Mouse (Mus musculus): ENCODE measurements at regions not wholly inside any gene's neighbourhood (a gene's known extent, or its start where the extent isn't known, plus 50 kb on each side); places are given as distances from the start of the nearest gene placed in this dataset.

DNA sequence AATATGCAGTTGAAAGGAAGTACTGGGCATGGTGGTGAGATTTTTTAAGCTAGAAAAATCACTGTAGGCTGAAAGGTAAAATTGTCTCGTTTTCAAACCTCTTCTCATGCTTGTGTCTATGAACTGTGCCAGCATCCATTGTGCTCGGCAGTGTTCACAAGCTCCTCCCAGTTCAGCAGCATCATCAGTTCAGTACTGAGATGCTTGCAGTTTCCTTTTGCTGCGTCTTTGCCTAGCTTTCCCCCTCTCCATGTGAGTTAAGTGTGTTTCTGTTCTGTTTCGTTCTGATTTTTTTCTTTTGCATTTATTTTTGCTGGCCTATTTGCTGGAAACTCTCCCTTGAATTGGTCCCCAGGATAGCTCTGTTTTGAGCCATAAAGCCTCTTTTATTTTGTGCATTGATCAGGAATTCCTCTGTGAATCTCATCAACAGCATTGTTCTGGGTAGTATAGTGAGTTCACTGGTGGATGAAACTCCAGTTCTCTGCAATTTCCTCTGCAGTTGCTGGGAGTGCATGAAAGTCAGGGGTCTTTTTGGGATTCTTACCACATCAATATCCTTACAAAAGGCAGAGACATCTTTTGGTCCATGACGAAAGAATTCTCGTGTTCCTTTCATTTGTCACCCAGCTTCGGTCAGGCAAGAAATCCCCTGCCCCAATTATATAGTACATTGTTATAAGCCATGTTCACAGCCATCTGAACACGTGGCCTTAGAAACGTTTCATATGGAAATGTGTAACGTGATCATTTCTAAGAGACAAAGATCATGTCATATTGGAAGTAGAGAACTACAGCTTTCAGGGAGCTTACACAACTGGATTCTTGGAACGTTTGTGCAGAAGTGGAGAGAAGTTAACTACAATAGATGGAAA, 326.2 kb upstream of the Frg1 start:
- H3K4me1 ChIP-seq (ENCODE audit: control insufficient read depth, insufficient read depth, low read length): no peaks in the 10 kb centered on the region
- no peak overlapping the region for H3K9ac ChIP-seq (ENCODE audit: low read length)
- H3K9me3 ChIP-seq (replicated peaks; ENCODE audit: control insufficient read depth, low read length): no peaks in the 10 kb centered on the region
- no peak overlapping the region for H3K27ac ChIP-seq (ENCODE audit: low read length)
- no peak overlapping the region for H3K4me3 ChIP-seq (ENCODE audit: low read length)
- 75% methylated on average over 11 of the region's 11 CpGs for WGBS
- no peaks in the 10 kb centered on the region for H3K36me3 ChIP-seq (ENCODE audit: control insufficient read depth, insufficient read depth)
- H3K27me3 ChIP-seq (ENCODE audit: control insufficient read depth, insufficient read depth, low read length): no peaks in the 10 kb centered on the region
- H3K4me2 ChIP-seq (ENCODE audit: low read depth, low read length): no peak overlapping the region
- ATAC-seq (replicated peaks; ENCODE audit: extremely low read depth, insufficient read depth, low FRiP score): no peak

DNA sequence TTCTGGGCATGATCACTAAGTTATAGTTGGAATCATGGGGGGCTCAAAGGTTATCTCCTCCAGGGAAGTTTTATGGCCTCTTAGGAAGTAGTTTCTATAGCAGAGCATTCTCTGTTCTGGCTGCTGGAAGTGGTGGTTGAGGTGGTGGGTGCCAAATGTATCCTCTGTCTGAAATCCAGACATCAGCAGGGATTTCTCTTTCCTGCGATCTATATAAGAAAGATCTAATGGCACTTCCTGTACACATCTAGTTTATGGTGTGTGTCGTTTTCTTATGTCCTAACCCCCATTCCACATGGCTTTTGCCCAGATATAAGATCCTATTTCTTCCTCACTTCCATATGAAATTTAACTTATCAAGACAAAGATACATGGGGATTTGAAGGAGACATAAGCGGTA, 300.1 kb upstream of the Frg1 start:
- H3K27me3 ChIP-seq (ENCODE audit: control insufficient read depth, insufficient read depth, low read length): no peaks in the 10 kb centered on the region
- H3K4me1 ChIP-seq (ENCODE audit: control insufficient read depth, insufficient read depth, low read length): peaks cover 7% of the 10 kb centered on the region
- H3K4me3 ChIP-seq (ENCODE audit: low read length): no peak overlapping the region
- no peak overlapping the region for H3K4me2 ChIP-seq (ENCODE audit: low read depth, low read length)
- WGBS: 88% methylated on average over 3 of the region's 3 CpGs
- no peak for ATAC-seq (replicated peaks; ENCODE audit: extremely low read depth, insufficient read depth, low FRiP score)
- no peak overlapping the region for H3K27ac ChIP-seq (ENCODE audit: low read length)
- no peak overlapping the region for H3K9ac ChIP-seq (ENCODE audit: low read length)
- H3K9me3 ChIP-seq (replicated peaks; ENCODE audit: control insufficient read depth, low read length): no peaks in the 10 kb centered on the region
- H3K36me3 ChIP-seq (ENCODE audit: control insufficient read depth, insufficient read depth): no peaks in the 10 kb centered on the region

DNA sequence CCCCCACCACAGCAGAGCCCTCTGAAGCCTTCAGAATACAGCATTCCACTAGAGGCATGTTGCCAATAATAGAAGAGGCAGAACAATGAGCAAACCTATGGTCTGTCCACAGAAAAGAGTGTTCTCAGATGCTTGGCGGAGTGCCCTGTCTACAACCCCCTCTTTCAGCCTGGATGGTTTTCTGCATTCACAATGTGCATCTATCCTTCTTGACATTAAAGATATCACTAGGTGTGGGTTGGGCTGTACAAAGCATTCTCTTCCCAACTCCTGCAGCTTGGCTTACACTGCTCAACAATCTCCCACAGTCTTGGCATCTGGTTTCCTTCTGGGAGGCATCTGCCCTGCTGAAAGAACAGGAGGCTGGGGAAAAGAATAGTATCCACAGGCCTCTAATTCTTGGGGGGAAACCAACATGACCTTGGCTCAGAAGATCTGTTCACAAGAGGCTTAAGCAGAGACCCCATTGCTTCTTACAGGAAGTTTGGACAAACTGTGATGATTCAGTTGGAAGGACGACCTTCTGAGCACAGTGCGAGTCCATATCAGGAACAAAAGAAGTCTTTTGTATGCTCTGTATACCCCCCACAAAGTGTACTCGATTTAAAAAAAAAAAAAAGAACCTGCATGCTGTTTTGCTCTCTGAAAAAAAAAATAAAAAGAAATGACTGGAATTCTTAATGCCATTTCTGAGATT, 296.9 kb upstream of the Frg1 start:
- no peak overlapping the region for H3K4me3 ChIP-seq (ENCODE audit: low read length)
- H3K27ac ChIP-seq (ENCODE audit: low read length): peak overlapping the region; percentile 45
- H3K4me2 ChIP-seq (ENCODE audit: low read depth, low read length): no peak overlapping the region
- WGBS: 20% methylated on average over 4 of the region's 4 CpGs
- H3K36me3 ChIP-seq (ENCODE audit: control insufficient read depth, insufficient read depth): no peaks in the 10 kb centered on the region
- ATAC-seq (replicated peaks; ENCODE audit: extremely low read depth, insufficient read depth, low FRiP score): peak; percentile 86
- peaks cover 7% of the 10 kb centered on the region for H3K4me1 ChIP-seq (ENCODE audit: control insufficient read depth, insufficient read depth, low read length)
- no peaks in the 10 kb centered on the region for H3K9me3 ChIP-seq (replicated peaks; ENCODE audit: control insufficient read depth, low read length)
- H3K27me3 ChIP-seq (ENCODE audit: control insufficient read depth, insufficient read depth, low read length): no peaks in the 10 kb centered on the region
- H3K9ac ChIP-seq (ENCODE audit: low read length): no peak overlapping the region

DNA sequence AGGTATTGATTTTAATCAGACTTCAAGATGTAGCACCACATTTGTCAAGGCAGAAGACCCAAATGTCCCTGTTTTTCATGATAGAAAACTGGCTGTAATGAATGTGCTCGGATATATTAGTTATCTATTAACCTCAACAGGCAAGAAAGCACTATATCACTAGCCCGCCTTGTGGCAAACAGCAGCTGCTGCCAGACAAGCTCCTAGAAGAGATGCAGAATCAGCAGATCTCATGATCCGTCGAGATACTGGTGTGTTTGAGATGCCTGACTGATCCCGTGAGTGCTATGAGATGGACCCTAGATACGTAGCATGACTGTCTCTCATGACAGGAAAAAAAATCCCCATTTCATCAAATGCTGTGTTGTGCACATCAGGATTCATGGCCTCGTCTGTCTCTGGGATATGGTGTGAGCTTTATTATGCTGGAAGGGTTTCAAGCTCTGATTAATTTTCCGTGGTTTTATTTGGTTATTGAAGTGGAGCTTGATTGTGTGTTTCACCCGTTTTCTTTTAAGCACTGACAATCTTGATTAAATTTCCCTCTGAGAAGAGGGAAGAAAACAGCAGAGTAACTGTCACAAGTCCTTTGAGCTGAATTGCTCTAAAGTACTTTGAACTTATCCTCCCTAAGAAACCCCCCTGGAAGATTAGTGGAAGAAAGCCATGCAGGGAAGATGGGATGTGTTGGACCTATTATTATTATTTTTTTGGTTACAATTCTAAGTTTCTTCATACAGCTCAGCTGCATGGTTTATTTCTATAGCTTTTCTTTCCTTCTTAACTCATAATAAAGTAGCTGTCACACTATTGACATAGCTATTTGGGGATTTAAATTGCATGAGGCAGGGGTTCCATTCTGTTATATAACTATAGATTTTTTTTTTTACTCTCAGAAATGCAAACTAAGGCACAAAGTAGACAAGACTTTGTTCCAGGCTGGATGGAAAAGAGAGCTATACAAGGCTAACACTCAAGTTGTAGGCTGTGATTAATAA, 287.4 kb upstream of the Frg1 start:
- Histone ChIP-seq H3K9ac (ENCODE audit: low read length) (no peak overlapping the region), H3K9me3 (replicated peaks; ENCODE audit: control insufficient read depth, low read length) (no peaks in the 10 kb centered on the region), H3K27me3 (ENCODE audit: control insufficient read depth, insufficient read depth, low read length) (no peaks in the 10 kb centered on the region), H3K4me3 (ENCODE audit: low read length) (no peak overlapping the region), H3K27ac (ENCODE audit: low read length) (no peak overlapping the region), H3K4me2 (ENCODE audit: low read depth, low read length) (no peak overlapping the region), H3K4me1 (ENCODE audit: control insufficient read depth, insufficient read depth, low read length) (no peaks in the 10 kb centered on the region), H3K36me3 (ENCODE audit: control insufficient read depth, insufficient read depth) (no peaks in the 10 kb centered on the region)
- ATAC-seq (replicated peaks; ENCODE audit: extremely low read depth, insufficient read depth, low FRiP score): no peak
- 64% methylated on average over 9 of the region's 9 CpGs for WGBS

All from heart, embryonic 16.5 days (tissue).